Mouse (Mus musculus) testis, adult 2 months (tissue): ENCODE data around the gene Cdc42ep1. TPM values are rescaled to one million over a fixed set of nuclear protein-coding genes. Genes with fewer than 3 reads are reported as not detected.

Experiments
- H3K27ac ChIP-seq: fragments of 200-500 bp; 2 replicates; pipeline ENCODE4 v1.5.1; 2012; ENCODE audit warnings: low read depth, low read length; ENCODE audit not compliant: control insufficient read depth, insufficient read depth
- H3K27me3 ChIP-seq: fragments of 200-500 bp; 2 replicates; pipeline ENCODE4 v1.6.1; 2012; ENCODE audit warnings: mild to moderate bottlenecking, low read length, moderate library complexity; ENCODE audit not compliant: control insufficient read depth, insufficient read depth
- H3K36me3 ChIP-seq: fragments of 200-500 bp; 2 replicates; pipeline ENCODE4 v1.6.1; 2012; ENCODE audit warnings: mild to moderate bottlenecking, low read length; ENCODE audit not compliant: control insufficient read depth, insufficient read depth
- H3K4me1 ChIP-seq: fragments of 200-500 bp; 2 replicates; pipeline ENCODE4 v1.6.1; 2012; ENCODE audit warnings: low read length; ENCODE audit not compliant: control insufficient read depth, insufficient read depth
- H3K4me3 ChIP-seq: fragments of 200-500 bp; 2 replicates; pipeline ENCODE4 v1.5.1; 2012; ENCODE audit warnings: low read depth, mild to moderate bottlenecking, low read length, moderate library complexity, mixed read lengths; ENCODE audit not compliant: control insufficient read depth
- CTCF ChIP-seq: fragments of 200-500 bp; IDR thresholded peaks from 2 replicates; pipeline ENCODE4 v1.5.1; 2012; ENCODE audit warnings: low read depth, mild to moderate bottlenecking, inconsistent platforms, low read length, moderate library complexity; ENCODE audit not compliant: control insufficient read depth, insufficient read depth, insufficient replicate concordance
- POLR2A ChIP-seq: fragments of 200-500 bp; IDR thresholded peaks from 2 replicates; pipeline ENCODE4 v1.6.1; 2012; ENCODE audit warnings: low read depth, mild to moderate bottlenecking, inconsistent platforms, low read length, moderate library complexity; ENCODE audit not compliant: control insufficient read depth
- polyA plus RNA-seq: library from polyadenylated mRNA; depleted of rRNA; stranded (reverse); fragments of >200 nt; gene quantifications from 2 replicates; pipeline ENCODE4 v1.2.3, GENCODE M21; 2012

Gene Cdc42ep1
- polyA plus RNA-seq, 1 experiment = 2.9 TPM

DNA sequence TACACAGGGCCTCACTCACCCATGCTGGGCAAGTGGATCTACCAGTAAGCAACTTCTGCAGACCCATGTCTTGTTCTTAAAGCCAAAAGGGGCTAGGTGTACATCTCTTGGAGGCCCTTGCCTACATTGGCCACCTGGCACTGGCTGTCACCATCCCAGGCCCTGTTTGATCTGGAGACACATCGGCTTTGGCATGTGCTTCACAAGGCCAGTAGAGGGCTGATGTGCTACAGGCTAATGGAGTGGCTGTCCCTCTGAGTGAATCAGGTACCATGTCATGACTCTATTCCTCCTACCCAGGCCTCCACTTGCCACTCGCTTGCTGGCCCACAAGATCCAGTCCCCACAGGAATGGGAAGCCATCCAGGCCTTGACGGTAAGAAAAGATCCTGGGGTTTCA lies 39.4 kb downstream of the Cdc42ep1 start:
- Histone ChIP-seq H3K27me3 (no peaks in the 10 kb centered on the region), H3K36me3 (peaks cover 2% of the 10 kb centered on the region)
- no peak for TF ChIP-seq CTCF
- TF ChIP-seq POLR2A = no peak

DNA sequence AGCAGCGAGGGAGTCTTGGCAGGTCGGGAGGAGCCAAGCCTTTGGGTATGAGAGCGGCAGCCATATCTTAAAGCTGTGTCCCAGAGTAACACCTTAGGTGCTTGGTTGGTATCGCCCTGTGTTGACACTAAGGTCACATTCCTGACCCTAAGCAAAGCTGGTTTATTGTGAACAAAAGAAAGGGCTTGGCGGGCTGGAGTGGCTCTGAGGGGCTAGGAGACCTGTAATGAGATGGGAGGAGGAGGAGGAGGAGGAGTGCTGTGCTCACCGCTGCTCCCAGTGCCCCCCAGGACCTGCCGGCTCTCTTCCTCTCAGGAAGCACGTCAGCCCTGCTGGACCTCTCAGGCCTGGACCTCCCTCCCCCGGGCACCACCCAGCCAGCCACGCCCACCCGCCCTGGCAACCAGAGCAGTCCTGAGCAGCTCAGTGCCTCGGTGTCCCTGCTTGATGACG lies 47.0 kb downstream of the Cdc42ep1 start:
- Histone ChIP-seq H3K27me3 (no peaks in the 10 kb centered on the region), H3K36me3 (peaks cover 2% of the 10 kb centered on the region), H3K4me3 (no peak overlapping the region), H3K4me1 (peaks cover 5% of the 10 kb centered on the region), H3K27ac (no peak overlapping the region)
- TF ChIP-seq POLR2A (no peak), CTCF (no peak)

More for the DNA sequence above, 39.4 kb downstream of the Cdc42ep1 start:
- Histone ChIP-seq H3K27ac (no peak overlapping the region), H3K4me3 (no peak overlapping the region), H3K4me1 (peaks cover 6% of the 10 kb centered on the region)

DNA sequence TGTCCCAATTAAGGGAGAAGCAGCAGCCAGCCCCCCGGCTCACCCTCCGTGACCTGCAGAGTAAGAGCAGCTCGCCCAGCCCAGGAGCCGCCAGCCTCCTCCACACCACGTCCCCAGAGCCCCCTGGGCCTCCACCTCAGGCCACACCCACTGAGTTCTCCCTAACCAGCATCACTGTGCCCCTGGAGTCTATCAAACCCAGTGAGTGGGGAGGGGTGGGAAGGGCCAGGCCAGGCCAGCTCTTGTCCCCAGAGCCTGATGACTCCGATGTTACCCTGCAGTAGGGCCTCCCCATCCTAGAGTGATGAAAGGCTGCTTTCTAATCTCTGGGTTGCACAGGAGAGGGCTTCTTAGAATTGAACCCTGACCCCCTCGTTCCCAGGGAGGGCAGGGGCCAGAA lies 50.0 kb downstream of the Cdc42ep1 start:
- H3K27ac ChIP-seq = no peak overlapping the region
- TF ChIP-seq CTCF (no peak), POLR2A (no peak)
- H3K36me3 ChIP-seq = no peaks in the 10 kb centered on the region; the same call in 1 of the 2 replicates
- no peaks in the 10 kb centered on the region for H3K27me3 ChIP-seq
- H3K4me3 ChIP-seq = no peak overlapping the region
- H3K4me1 ChIP-seq = peaks cover 7% of the 10 kb centered on the region

DNA sequence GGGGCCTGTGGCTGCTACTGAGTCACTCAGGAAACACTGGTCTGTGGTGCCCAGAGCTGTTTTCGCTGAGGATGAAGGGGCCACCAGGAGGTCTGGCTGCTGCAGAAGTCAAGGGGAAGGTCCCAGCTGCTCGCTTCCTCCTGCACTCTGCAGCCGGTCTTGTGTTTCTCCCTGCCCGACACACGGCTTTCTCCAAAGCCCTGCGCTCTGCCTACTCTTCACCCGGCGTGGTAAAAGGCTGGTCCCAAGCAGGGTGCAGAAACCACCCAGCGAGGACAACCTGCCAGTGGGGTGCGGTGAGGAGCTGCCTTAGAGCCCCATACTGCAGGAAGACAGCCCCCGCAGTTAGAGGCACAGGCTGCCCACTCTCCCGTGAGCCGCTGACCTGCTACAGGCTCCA lies 52.3 kb downstream of the Cdc42ep1 start:
- Histone ChIP-seq H3K4me1 (peaks cover 7% of the 10 kb centered on the region), H3K4me3 (no peak overlapping the region)
- no peak for TF ChIP-seq POLR2A
- no peak for TF ChIP-seq CTCF

DNA sequence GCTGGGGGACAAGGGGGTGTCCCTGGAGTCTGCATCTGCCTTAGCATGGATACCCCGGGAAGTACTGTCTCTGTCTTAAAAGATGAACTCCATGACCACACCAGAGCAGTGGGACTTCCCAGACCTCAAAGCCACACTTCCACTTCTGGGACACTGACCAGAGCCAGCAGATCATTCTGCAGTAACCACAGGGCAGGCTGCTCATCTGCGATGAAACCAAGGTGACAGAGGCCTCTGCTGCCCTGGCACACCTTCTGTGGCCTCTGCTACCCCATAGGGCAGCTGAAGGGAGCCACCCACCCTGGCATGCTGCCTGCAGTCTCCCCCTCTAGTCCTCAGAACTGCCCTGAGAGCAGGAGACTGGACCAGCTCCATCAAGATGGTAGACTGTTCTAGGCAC lies 53.3 kb downstream of the Cdc42ep1 start:
- no peak overlapping the region for H3K27ac ChIP-seq
- no peak overlapping the region for H3K4me3 ChIP-seq
- peaks cover 10% of the 10 kb centered on the region for H3K4me1 ChIP-seq
- H3K27me3 ChIP-seq = no peaks in the 10 kb centered on the region
- TF ChIP-seq POLR2A (no peak), CTCF (no peak)
- no peaks in the 10 kb centered on the region; the same call in 1 of the 2 replicates for H3K36me3 ChIP-seq

More for the DNA sequence above, 52.3 kb downstream of the Cdc42ep1 start:
- no peaks in the 10 kb centered on the region for H3K27me3 ChIP-seq
- H3K36me3 ChIP-seq = no peaks in the 10 kb centered on the region; the same call in 1 of the 2 replicates
- H3K27ac ChIP-seq = no peak overlapping the region

DNA sequence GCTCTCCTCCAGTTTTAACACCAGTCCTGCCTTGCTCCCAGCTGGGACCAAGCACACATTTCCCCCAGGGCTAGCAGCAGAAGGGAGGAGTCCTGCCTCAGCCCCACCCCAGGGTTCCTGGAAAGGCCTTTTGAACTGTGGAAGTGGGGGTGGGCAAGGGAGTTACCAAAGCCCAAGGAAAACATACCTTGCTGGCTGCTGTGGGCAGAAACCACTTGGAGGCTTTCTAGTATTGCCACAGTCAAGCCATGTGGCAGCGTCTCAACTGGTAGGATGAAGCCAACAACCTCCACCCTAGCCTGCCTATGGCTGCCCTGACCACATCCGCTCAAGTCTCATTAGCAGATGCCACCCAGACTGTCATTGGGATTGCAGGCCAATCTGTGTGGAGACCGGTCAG lies 53.7 kb downstream of the Cdc42ep1 start:
- H3K36me3 ChIP-seq = no peaks in the 10 kb centered on the region; the same call in 1 of the 2 replicates
- no peaks in the 10 kb centered on the region for H3K27me3 ChIP-seq
- no peak overlapping the region for H3K4me3 ChIP-seq
- no peak for TF ChIP-seq CTCF
- TF ChIP-seq POLR2A = no peak
- H3K27ac ChIP-seq = no peak overlapping the region
- peaks cover 13% of the 10 kb centered on the region for H3K4me1 ChIP-seq

DNA sequence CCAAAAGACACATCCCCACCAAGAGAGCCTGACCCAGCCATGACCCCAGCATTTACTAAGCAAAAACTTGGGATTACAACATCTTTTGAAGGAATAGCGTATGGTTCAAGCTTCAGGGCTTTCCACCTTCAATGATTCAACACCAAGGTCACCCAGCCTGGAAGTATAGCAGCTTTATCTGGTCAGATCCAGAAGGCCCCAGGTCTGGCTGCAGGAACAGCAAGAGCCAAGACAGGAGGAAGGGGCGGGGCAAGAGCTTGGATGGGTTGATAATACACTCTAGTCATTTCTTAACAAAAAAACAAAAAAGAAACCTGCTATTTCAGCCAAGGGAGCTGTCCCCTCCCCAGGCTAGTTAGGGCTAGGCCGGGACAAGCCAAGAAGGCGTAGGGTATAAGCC lies 55.1 kb downstream of the Cdc42ep1 start:
- H3K36me3 ChIP-seq = no peaks in the 10 kb centered on the region; the same call in 1 of the 2 replicates
- no peaks in the 10 kb centered on the region for H3K27me3 ChIP-seq
- no peak overlapping the region for H3K4me3 ChIP-seq
- no peak for TF ChIP-seq CTCF
- TF ChIP-seq POLR2A = no peak
- peaks cover 16% of the 10 kb centered on the region for H3K4me1 ChIP-seq
- H3K27ac ChIP-seq = no peak overlapping the region
